Mouse (Mus musculus): ENCODE results near the gene Gm21870.
"Not testable (repeated sequence)": the region's sequence is repeated elsewhere in the genome, so short reads cannot be mapped to it uniquely, and the experiment has no call there.

Gm21870 gene

DNA sequence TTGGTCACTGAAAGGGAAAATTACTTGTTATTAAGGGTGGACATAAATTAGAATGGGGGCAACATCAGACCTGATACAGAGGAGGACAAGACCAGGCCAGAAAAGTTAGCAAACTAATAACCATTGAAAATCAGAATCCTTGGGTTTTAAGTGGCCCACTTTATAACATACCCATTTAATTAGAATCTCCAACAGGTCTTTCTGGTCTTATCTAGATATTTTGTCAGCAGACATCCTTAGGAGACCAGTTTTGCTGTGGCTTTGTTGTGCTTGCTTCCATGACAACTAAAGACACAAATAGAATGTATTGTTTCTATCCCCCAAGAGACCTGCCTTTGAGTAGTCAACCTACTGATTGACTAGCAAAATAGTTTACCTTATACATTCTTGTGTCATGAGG, at the start of gene Gm21870:
TSS of gene Gm21870 (minus strand) at position 101 of the 400 bp plus-strand sequence.
- not testable (repeated sequence) for DNase-seq (ENCODE audit: low read depth)

DNA sequence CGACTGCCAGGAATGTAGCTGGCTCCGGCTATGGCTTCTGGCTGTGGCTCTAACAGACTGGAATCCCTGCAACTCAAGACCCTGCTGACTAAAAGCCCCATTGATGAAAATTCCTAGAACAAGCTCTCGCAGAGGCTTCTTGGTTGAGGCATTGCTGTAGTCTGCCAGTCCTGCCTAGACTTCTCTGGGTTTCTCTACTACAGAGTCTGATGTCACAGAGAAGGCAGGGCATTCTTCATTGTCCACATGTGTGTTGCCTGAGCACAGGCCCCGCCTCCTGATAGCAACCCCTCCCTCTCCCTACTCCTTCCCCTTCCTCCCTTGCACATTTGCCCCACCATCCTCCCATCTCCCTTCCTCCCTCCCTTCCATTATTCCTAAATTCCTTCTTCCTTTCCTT, 30.2 kb downstream of the Gm21870 start, which contains the start of gene Btbd35f6:
TSS of gene Btbd35f6 (minus strand) at position 101 of the 400 bp plus-strand sequence.
- not testable (repeated sequence) for DNase-seq (ENCODE audit: low read depth)

All from NIH3T3 (cell line).